Mouse (Mus musculus) 3T3-L1 (cell line): ENCODE data around the gene Gm4297.
"Not testable (repeated sequence)": the region's sequence is repeated elsewhere in the genome, so short reads cannot be mapped to it uniquely, and the experiment has no call there.

Source experiments
- DNase-seq: peaks from one replicate; pipeline ENCODE4 v3.0.0-alpha.2; 2015; ENCODE audit warnings: low read depth, low spot score

Gm4297 gene

DNA sequence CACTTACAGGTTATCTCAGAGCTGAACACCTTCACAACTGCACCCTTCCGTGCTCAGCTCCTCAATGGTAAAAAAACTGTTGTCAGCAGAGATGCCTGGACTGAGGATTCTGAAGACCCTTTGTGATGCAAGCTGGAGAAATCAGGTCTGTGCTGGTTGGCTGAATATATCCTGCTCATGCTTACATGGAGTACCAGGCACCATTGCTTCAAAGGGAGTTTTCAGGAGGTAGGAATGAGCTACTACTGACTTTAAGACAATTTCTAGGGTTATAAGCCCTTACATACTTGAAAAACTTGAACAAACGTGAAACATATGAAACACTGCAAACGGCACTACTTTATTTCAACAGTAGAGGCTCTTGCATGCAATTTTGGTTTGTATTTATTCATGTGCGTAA is at the start of gene Gm4297:
Gm4297 (minus strand) TSS at position 101 of the 400 bp plus-strand sequence.
- DNase-seq: not testable (repeated sequence)
